Mouse (Mus musculus): ENCODE results near the gene Rnf187.

DNA sequence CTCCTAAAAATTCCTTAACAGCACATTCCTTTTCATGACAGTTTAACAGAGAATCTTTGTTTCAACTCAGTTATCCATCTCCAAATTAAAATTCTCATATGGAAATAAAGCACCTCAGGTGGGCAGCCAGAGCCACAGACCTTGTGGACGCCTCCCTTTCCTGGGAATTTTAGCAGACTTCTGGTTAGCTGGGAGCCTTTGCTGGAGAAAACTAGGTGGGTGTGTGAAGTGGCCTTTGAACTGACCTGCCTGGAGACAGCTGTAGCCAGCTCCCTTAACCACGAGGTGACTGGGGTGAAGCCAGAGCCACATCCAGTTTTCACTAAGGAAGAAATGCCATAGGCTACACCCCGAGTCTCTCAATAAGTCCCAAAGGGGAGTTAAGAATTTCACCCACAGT, 9.1 kb downstream of the Rnf187 start:
- TF ChIP-seq CTCF (IDR thresholded peaks at IDR 0.05) = no peak
- no peak for TF ChIP-seq EP300 (IDR thresholded peaks at IDR 0.05)

Measured in lung, postnatal 0 days (tissue).